Mouse (Mus musculus): ENCODE measurements around the gene Sema5b. TPM values are rescaled to one million over a fixed set of nuclear protein-coding genes. Genes with fewer than 3 reads are reported as not detected.

Sema5b gene
- polyA plus RNA-seq, 2 experiments: 0.03 to 0.13 TPM

DNA sequence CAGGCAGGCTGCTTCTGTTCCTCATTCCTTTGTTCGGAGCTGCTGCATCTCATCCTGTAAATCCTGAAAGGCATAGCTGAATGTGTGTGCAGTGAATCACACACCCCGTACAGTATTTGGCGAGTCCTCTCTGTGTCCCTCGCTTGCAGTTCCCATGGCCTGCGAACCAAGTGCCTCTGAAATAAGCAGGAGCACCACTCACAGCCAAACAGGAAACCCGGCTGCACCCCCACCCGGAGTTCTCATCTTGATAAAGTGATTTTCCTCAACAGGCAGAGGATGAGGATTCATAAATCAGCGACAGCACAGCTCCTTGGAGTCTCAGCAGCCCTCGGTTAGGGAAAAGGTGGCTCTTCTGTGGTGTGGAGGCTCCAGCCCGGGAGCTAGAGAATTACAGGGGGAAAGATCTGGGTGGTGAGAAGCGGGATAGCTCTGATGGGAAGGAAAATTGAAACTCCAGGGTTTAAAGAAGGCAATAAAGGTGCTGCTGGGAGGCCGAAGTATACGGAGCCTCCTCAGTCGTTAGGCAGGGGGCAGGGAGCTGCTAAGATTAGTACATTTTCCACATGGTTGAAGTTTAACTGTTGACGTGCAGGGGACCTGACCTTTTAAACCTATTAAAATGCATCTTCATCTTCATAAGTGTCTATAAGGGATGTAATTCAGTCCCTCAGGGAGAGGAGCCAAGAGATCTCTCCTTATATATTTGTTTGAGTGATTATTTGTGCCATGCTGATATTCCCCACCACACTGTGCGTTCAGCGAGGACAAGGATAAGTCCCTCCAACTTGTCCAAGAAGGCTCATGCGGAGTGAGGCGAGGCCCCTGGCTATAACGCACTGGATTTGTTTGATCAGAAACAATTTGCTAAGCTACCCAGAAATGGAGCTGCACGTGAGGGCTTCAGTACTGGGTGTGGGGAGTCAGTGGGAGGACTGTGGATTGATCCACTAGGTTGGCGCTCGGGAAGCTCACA is 22.7 kb upstream of the Sema5b start:
- Histone ChIP-seq H3K36me3 (replicated peaks; ENCODE audit: control insufficient read depth, insufficient read depth, low read depth) (no peaks in the 10 kb centered on the region), H3K27ac (no peak overlapping the region), H3K4me3 (ENCODE audit: insufficient read depth in 1 of 2, low read depth in 2 of 2, low read length in 2 of 2) (no peak overlapping the region), H3K27me3 (ENCODE audit: control insufficient read depth, insufficient read depth, low read length) (no peaks in the 10 kb centered on the region), H3K4me1 (replicated peaks; ENCODE audit: control insufficient read depth in 2 of 2, insufficient read depth in 2 of 2, low read length in 1 of 2) (peaks cover 0 to 4% of the 10 kb centered on the region in 2 experiments; a peak in 2 of 4 replicates), H3K9me3 (ENCODE audit: control insufficient read depth, low read length) (no peaks in the 10 kb centered on the region), H3K4me2 (ENCODE audit: low read depth) (no peak overlapping the region), H3K9ac (replicated peaks) (no peak overlapping the region)
- ATAC-seq (ENCODE audit: insufficient read depth) (no peak), DNase-seq (ENCODE audit: low read depth in 3 of 3, low spot score in 3 of 3) (no peak)
- TF ChIP-seq EP300 (IDR thresholded peaks at IDR 0.05; ENCODE audit: low read depth) (no peak), CTCF (IDR thresholded peaks at IDR 0.05; ENCODE audit: low read depth) (no peak)
- 36% methylated on average over 23 of the region's 23 CpGs for WGBS (ENCODE audit: insufficient replicate concordance)

DNA sequence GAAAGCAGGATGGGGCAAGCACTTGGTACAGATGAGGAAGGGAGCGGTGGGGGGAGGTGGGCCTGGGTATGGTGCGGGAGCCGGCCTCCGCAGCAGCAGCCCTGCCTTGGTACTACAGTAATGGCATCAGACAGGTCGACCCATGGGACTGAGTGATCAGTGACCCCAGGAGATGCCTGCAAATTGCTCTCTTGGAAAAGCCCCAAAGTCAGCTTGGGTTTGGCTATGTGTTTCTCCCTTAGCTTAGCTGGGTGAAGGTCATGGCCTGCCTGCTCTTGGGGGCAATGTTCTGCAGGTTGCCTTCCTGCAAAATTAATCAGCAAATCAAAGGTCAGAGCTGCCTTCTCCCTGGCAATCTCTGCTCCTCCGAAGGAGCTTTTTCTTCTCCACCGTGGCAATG is 21.7 kb upstream of the Sema5b start:
- Histone ChIP-seq H3K4me2 (ENCODE audit: low read depth) (no peak overlapping the region), H3K27me3 (ENCODE audit: control insufficient read depth, insufficient read depth, low read length) (no peaks in the 10 kb centered on the region), H3K4me3 (ENCODE audit: insufficient read depth in 1 of 2, low read depth in 2 of 2, low read length in 2 of 2) (no peak overlapping the region), H3K27ac (no peak overlapping the region), H3K9me3 (ENCODE audit: control insufficient read depth, low read length) (no peaks in the 10 kb centered on the region), H3K9ac (replicated peaks) (no peak overlapping the region), H3K4me1 (replicated peaks; ENCODE audit: control insufficient read depth in 2 of 2, insufficient read depth in 2 of 2, low read length in 1 of 2) (peaks cover 0 to 4% of the 10 kb centered on the region in 2 experiments; a peak in 2 of 4 replicates), H3K36me3 (replicated peaks; ENCODE audit: control insufficient read depth, insufficient read depth, low read depth) (no peaks in the 10 kb centered on the region)
- 41% methylated on average over 7 of the region's 7 CpGs for WGBS (ENCODE audit: insufficient replicate concordance)
- ATAC-seq (ENCODE audit: insufficient read depth) (no peak), DNase-seq (ENCODE audit: low read depth in 3 of 3, low spot score in 3 of 3) (no peak)
- TF ChIP-seq CTCF (IDR thresholded peaks at IDR 0.05; ENCODE audit: low read depth): no peak
- TF ChIP-seq EP300 (IDR thresholded peaks at IDR 0.05; ENCODE audit: low read depth): no peak

GRCm38 (mm10) chr16:35524200-35524599 is 16.7 kb upstream of the Sema5b start:
- Histone ChIP-seq H3K9ac (replicated peaks) (no peak overlapping the region), H3K4me1 (replicated peaks; ENCODE audit: control insufficient read depth in 2 of 2, insufficient read depth in 2 of 2, low read length in 1 of 2) (no peaks in the 10 kb centered on the region), H3K4me3 (ENCODE audit: insufficient read depth in 1 of 2, low read depth in 2 of 2, low read length in 2 of 2) (no peak overlapping the region), H3K27me3 (ENCODE audit: control insufficient read depth, insufficient read depth, low read length) (no peaks in the 10 kb centered on the region), H3K36me3 (replicated peaks; ENCODE audit: control insufficient read depth, insufficient read depth, low read depth) (no peaks in the 10 kb centered on the region), H3K4me2 (ENCODE audit: low read depth) (no peak overlapping the region), H3K9me3 (ENCODE audit: control insufficient read depth, low read length) (no peaks in the 10 kb centered on the region), H3K27ac (no peak overlapping the region)
- 52% methylated on average over 4 of the region's 4 CpGs for WGBS (ENCODE audit: insufficient replicate concordance)
- TF ChIP-seq CTCF (IDR thresholded peaks at IDR 0.05; ENCODE audit: low read depth) (no peak), EP300 (IDR thresholded peaks at IDR 0.05; ENCODE audit: low read depth) (no peak)
- no peak for ATAC-seq (ENCODE audit: insufficient read depth)
- no peak for DNase-seq (ENCODE audit: low read depth in 3 of 3, low spot score in 3 of 3)

DNA sequence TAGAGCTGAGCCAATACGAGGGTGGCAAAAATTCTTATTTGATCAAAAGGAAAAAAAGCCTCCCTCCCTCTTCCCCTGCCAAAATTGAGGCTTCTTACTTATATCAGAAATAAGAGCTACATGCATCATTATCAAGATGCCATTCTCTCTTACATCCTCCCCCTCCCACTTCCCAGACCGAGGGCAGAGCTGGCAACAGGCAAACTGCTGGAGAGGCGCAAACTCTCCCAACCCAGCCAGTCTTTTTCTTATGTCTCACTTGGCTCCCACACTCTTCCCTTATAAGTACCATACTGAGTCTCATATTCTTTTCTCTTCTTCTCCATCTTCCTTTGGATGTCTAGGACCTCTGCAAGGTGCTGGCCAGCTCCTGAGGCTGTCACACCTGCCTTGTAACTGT is 6.3 kb upstream of the Sema5b start:
- no peaks in the 10 kb centered on the region for H3K36me3 ChIP-seq (replicated peaks; ENCODE audit: control insufficient read depth, insufficient read depth, low read depth)
- WGBS (ENCODE audit: insufficient replicate concordance): 54% methylated on average over 3 of the region's 3 CpGs
- H3K4me3 ChIP-seq (ENCODE audit: insufficient read depth in 1 of 2, low read depth in 2 of 2, low read length in 2 of 2): no peak overlapping the region
- TF ChIP-seq EP300 (IDR thresholded peaks at IDR 0.05; ENCODE audit: low read depth) (no peak), CTCF (IDR thresholded peaks at IDR 0.05; ENCODE audit: low read depth) (no peak)
- DNase-seq (ENCODE audit: low read depth in 3 of 3, low spot score in 3 of 3) (no peak), ATAC-seq (ENCODE audit: insufficient read depth) (no peak)
- H3K9ac ChIP-seq (replicated peaks): no peak overlapping the region
- H3K27ac ChIP-seq: no peak overlapping the region
- H3K27me3 ChIP-seq (ENCODE audit: control insufficient read depth, insufficient read depth, low read length): peaks cover 11% of the 10 kb centered on the region
- no peak overlapping the region for H3K4me2 ChIP-seq (ENCODE audit: low read depth)
- H3K9me3 ChIP-seq (ENCODE audit: control insufficient read depth, low read length): no peaks in the 10 kb centered on the region
- no peaks in the 10 kb centered on the region for H3K4me1 ChIP-seq (replicated peaks; ENCODE audit: control insufficient read depth in 2 of 2, insufficient read depth in 2 of 2, low read length in 1 of 2)

DNA sequence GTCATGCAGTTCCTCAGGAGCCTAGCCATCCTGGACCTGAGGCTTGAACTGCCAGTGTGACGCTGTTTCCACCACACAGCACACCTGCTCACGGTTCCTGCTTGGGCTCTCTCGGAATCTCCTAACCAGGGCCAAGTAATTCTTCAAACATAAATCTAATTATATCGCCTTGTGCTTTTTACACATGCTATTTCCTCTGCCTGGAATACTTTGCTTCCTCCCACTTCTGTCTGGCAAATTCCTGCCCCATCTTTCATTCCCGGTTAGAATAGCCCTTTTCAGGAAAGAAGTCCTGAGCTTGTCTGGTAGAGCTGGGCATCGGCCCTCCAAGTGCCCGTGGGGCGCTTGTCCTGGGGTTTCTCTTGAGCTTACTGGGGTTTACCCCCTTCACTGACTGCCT is 3.3 kb upstream of the Sema5b start:
- TF ChIP-seq CTCF (IDR thresholded peaks at IDR 0.05; ENCODE audit: low read depth): no peak
- TF ChIP-seq EP300 (IDR thresholded peaks at IDR 0.05; ENCODE audit: low read depth): no peak
- Histone ChIP-seq H3K36me3 (replicated peaks; ENCODE audit: control insufficient read depth, insufficient read depth, low read depth) (no peaks in the 10 kb centered on the region), H3K4me3 (ENCODE audit: insufficient read depth in 1 of 2, low read depth in 2 of 2, low read length in 2 of 2) (no peak overlapping the region), H3K27ac (no peak overlapping the region), H3K9me3 (ENCODE audit: control insufficient read depth, low read length) (no peaks in the 10 kb centered on the region), H3K9ac (replicated peaks) (no peak overlapping the region), H3K27me3 (ENCODE audit: control insufficient read depth, insufficient read depth, low read length) (peaks cover 41% of the 10 kb centered on the region), H3K4me1 (replicated peaks; ENCODE audit: control insufficient read depth in 2 of 2, insufficient read depth in 2 of 2, low read length in 1 of 2) (no peaks in the 10 kb centered on the region), H3K4me2 (ENCODE audit: low read depth) (no peak overlapping the region)
- ATAC-seq (ENCODE audit: insufficient read depth) (no peak), DNase-seq (ENCODE audit: low read depth in 3 of 3, low spot score in 3 of 3) (no peak)
- 50% methylated on average over 8 of the region's 8 CpGs for WGBS (ENCODE audit: insufficient replicate concordance)

All from liver, embryonic 14.5 days (tissue).